Mouse (Mus musculus): ENCODE measurements at regions not wholly inside any gene's neighbourhood (a gene's known extent, or its start where the extent isn't known, plus 50 kb on each side); places are given as distances from the start of the nearest gene placed in this dataset.

DNA sequence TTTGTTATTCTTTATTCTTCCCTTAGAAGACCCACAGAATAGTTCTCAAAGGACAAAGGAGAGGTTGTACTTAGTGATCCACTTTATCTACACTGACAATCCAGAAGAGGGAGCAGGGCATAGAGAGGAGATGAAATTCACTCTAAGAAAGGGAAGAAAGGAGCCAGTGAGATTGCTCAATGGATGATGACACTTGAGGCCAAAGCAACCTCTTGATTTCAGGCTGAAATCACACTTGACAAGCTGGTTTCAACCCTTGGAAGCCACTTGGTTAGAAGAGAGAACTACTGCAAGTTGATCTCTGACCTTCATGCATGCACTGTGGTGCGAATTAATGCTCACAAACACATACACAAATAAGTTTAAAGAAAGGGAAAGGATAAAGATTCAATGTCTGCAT, 66.5 kb downstream of the Ccnl1 start:
- DNase-seq (ENCODE audit: low spot score in 2 of 2), result no peak

DNA sequence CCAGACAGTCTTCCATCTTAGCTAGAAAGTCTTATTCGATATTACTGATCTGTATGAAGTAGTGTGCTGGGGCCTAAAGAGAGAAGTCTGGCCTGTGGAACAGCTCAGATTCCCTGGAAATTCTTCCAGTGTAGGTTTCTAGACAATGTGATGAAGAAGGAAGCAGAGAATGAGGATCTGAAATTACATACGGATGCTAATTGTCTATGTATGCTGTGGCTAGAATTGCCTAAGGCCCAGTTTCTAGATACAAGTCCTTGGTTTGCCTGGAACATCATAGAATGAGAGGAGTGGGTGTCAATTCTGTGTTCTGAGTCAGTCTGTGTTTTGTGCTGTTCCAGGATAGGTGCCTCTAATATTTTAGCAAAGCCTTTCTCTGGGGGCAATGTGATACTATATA, 66.9 kb downstream of the Ccnl1 start:
- DNase-seq (ENCODE audit: low spot score in 2 of 2), result no peak

DNA sequence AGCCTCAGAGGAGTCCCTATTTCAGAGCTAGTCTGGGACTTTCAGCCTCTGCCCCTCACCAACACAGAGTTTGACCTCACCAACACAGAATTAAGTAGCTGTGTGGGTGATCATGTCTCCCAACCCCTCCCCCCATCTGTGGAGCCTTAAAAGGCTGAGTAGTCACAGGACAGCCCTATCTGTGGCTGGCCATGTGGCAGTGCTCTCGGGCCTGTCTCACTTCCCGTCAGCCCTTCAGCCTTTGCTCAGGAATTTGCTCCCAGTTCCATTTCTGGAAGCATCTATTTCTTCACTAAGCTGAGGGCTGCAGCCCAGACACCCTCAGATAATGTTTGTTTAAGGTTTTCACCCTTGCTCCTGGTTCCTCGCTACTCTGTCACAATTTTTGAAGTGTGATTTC, 69.1 kb downstream of the Ccnl1 start:
- no peak for DNase-seq (ENCODE audit: low spot score in 2 of 2)

DNA sequence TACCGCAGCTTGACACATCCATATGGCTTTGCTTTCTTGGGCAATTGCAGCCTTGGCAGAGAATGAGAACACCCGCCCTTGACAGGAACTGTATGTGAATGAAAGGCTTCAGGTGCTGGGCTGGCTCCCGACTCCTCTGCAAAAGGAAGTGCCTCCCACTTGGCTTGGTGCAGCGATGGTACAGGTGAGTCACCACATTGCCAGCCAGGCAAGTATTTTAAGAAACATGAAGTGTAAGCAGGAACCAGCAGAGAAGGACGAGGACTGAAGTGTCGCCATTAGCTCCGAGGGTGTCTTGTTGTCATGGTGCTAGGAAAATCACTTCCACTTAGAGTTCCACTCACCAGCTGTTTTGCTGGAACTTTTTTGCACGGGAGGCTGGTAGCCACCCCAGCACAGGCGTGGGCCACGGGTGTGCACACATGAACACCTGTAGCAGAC, 73.5 kb downstream of the Ccnl1 start:
- peak; percentile 71 to 82 for DNase-seq (ENCODE audit: low spot score in 2 of 2)

DNA sequence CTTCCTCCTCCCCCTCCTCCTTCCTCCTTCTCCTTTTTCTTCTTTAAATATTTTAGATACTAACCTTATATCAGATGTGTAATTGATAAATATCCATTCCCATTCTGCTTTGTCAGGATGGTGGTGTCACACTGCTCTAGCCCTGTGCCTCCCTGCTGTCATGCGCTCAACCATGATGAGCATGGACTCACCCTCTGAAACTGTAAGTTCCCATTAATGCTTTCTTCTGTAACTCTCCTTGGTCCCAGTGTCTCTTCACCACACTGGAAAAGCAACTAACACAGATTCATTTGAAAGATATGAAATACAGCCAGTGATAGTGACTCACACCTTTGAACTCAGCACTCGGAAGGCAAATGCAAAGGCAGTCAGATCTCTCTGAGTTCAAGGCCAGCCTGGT, 75.9 kb downstream of the Ccnl1 start:
- DNase-seq (ENCODE audit: low spot score in 2 of 2), result no peak
